Mouse (Mus musculus) right cerebral cortex, postnatal 4 days (tissue): ENCODE measurements around the gene Lbhd1.

Experiments
- DNase-seq: peaks from one replicate; pipeline ENCODE4 v3.0.0-alpha.2; 2022

The Lbhd1 gene

GRCm38 (mm10) chr19:8919684-8920072, 36.1 kb downstream of the Lbhd1 start:
- DNase-seq = no peak

- peak; percentile 86 for DNase-seq
Observed at GRCm38 (mm10) chr19:8920073-8920736, 36.7 kb downstream of the Lbhd1 start, which contains the start of gene B3gat3. Gene B3gat3, plus strand, starts transcription at chr19:8920374.

DNA sequence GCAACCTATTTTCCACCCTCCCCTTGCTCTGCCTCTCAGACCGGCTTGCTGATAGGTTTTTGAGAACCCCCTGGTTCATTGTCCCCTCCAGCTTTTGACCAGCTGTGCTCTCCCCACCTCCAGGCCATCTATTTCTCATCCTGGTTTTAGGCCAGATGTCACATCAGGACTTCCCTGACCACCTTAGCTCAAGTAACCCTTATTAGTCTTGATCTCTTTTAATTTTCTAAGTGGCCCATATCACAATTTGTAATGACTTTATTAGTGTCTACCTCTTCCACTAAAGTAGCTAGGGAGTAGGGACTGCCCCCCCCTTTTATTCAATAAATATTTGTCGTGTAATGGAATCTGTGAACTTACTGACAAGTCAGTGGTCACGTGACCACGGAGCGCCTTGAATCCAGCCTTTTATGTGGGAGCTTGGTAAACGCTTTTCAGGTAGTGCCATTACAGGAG, 37.3 kb downstream of the Lbhd1 start:
- DNase-seq = no peak

DNA sequence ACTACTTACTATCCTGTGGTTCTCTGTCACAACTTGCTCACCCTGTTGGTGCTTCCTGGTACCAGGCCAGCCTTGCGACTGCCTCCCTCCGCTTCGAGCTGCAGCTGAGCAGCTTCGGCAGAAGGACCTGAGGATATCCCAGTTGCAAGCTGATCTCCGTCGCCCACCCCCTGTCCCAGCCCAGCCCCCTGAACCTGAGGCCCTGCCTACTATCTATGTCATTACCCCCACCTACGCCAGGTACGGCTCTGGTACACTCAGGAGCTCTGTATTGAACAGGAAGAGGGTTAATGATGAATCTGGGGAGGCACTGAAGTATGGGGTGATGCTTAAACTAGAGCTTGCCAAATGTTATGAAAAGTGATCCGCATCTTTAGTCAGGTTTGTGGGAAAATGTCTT, 38.2 kb downstream of the Lbhd1 start:
- no peak for DNase-seq

- no peak for DNase-seq
Observed at GRCm38 (mm10) chr19:8926766-8927165, 43.2 kb downstream of the Lbhd1 start.

DNA sequence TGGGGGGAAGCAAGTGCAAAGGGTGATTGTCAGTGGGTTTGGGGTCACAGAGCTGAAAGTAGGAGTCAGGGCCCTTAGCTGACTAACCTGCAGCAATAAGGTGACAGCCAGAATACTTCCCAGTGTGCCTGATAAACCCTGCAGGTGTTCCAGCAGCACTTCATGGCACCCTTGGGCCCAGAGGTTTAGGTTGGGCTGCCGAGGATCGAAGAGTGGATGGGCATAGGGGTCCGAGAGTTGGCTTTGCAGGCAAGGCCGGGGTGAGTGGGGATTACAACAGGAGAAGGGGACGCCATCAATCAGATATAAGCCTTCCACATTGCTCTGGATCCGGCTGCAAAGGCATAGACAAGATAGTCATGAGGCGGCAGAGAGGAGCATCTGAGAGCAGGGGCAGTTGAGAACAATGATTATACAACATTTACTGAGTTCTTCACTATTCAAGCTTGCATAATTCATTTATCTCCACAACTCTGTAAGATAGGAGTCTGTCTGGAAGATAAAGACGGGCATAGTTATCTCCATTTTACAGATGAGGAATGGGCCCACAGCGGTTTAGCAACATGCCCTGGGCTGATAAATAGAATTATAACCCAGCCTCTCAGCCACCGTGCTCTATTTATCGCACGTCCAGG, 44.5 kb downstream of the Lbhd1 start:
- DNase-seq = no peak

DNA sequence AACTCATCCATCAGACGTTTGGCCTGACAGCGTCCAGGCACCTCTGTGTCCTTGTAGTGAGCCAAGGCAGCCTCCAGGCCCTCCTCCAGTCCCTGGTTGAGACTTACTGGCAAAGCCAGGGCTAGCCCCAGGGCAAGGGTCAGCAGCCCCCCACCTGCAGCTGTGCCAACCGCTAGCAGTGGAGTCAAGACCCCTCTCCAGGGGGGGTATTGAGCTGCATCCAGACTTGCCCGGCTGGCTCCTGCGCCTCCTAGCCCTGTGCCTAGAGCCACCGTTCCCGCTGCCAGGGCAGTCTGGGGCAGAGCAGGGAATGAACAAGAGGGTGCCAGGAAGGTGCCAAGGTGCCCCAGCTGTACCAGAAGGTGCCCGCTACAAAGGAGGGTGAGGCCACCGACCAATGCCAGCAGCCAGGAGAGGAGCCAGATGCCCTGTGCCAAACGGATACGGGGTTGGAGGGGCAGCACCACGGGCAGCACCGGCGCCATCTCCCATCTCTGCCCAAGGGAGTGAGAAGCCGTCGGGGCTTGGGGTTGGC, 45.2 kb downstream of the Lbhd1 start:
- no peak for DNase-seq

DNA sequence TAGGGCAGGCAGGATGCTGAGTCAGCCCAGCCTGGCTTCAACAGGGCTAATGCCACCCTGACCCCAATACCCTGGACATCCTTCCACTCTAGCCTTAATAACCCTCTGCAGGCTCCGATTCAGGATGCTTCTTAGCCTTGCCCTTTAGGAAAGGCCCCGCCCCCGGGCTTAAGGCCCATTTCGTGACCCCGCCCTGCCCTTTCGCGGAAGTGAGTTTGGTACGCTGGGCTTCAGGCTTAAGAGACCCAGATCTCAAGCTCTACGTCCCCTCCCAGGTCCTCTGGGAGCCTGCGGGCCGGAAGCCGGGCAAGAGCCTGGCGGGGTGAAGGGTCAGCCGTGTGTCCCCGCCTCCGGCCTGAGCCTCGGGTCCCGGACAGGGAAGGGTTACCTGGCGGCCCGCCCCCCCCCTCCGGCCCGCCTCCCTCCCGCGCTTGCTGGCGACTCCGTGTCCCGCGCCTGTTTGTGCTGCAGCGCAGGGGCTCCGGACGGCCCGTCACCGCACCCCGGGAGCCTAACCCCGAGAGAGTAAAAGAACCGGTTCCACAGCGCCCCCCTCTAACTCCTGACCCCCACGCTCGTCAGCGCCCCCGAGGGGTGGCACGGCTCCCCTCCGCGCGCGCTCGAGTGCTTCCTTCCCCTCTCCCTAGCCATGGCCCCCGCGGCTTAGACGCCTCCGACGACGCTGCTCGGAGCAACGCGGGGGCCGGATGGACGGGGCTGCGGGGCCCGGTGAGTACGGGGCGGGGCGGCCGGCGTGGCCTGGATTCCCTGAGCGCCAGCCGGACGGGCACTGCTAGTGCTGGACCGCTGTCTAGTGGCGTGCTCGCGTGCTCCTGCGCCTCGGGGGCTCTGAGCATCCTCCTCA, 45.9 kb downstream of the Lbhd1 start, which contains the start of the genes Rom1 and Eml3:
Gene Rom1 (minus strand): TSS at position 133 of the 865 bp plus-strand sequence.
Gene Eml3 (plus strand): TSS at position 329 of the 865 bp plus-strand sequence.
- DNase-seq = peak; percentile 54

- no peak for DNase-seq
Observed at GRCm38 (mm10) chr19:8930117-8930516, 46.6 kb downstream of the Lbhd1 start.

- DNase-seq = no peak
Observed at GRCm38 (mm10) chr19:8930771-8931170, 47.2 kb downstream of the Lbhd1 start.

DNA sequence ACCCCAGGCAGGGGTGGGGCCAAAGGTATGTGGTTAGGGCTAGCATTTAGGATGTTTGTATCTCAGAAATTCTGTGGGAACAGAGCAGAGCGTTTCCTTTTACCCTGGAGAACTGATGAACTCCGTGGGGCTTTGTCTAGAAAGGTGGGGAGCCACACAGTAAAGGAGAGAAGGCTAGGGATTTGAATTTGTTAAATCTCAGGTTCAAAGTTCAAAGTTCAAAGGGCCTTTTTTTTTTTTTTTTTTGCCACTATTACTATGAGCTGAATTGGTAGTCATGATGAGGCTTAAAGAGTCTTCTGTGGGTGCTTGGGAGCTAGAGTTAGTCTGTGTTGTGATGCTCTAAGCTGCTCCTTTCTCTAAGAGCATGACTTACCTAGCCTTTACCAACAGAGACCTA, 53.2 kb downstream of the Lbhd1 start:
- DNase-seq = no peak

DNA sequence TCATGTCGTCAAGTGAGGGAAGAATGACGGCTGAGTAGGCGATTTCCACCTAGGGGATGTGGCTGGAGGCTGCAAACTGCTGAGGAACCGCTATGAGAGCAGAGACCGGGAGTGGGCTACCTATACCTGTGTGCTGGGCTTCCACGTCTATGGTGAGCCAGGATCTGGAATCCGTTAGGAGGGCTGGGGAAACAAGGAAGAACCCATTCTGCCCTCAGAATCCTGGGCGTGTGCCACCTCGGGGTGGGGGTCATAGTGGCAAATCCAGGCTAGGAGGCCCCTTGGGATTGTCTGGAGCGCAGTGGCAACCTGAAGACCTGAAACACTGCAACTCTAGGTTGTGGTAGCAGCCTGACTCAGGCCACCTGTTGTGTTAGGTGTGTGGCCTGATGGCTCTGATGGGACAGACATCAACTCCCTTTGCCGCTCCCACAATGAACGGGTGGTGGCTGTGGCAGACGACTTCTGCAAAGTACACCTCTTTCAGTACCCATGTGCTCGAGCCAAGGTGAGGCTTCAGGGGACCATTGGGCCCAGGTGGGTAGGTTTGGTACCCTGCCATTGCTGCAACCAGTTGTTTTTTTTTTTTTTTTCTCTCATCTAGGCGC, 57.1 kb downstream of the Lbhd1 start:
- no peak for DNase-seq

- DNase-seq = no peak
Observed at GRCm38 (mm10) chr19:8941136-8941514, 57.6 kb downstream of the Lbhd1 start.

DNA sequence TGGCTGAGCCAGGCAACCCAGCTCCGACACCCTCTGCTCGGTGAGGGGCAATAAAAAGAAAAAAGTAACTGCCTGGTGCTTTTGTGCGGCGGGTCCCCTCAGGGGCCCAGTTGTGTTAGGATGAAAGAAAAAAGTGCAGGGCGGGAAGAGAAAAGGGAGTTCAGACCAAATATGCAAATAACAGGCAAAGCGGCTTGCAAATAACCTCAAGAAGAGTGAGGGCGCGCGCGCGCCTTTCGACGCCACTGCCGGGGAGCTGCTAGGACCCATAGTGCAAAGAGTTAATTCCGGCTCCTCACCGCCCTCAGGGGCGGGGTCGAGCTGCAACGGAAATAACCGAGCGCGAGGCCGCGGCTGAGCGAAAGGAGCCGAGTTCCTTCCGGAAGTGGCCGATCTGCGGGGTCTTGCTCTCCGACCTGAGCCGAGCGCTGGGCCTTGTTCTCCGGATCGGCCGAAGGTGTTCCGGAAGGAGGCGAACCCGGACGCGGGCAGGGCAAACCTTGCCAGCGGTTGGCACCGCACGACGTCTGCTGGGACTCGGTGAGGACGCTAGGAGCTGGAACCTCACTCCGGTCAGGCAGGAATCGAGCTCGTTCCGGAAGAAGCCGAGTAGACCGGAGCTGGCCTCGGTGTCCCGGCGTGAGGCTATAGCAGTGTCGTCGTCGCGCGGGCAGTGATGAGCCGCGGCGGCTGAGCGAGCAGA, 58.1 kb downstream of the Lbhd1 start, which contains the start of gene Mta2:
Gene Mta2 (plus strand): TSS at position 361 of the 703 bp plus-strand sequence.
- DNase-seq = peak; percentile 94
